Mouse (Mus musculus): ENCODE measurements at regions not wholly inside any gene's neighbourhood (a gene's known extent, or its start where the extent isn't known, plus 50 kb on each side); places are given as distances from the start of the nearest gene placed in this dataset.

- TF ChIP-seq POLR2A (IDR thresholded peaks at IDR 0.05; ENCODE audit: low read depth, low read length) (no peak), CTCF (IDR thresholded peaks at IDR 0.05; ENCODE audit: extremely low read depth, insufficient read length, insufficient replicate concordance, low read depth, low read length) (no peak)
- Histone ChIP-seq H3K4me1 (ENCODE audit: control insufficient read depth, insufficient read depth, insufficient read length, low read length) (no peaks in the 10 kb centered on the region), H3K4me3 (ENCODE audit: low read depth, low read length) (no peak overlapping the region), H3K27ac (ENCODE audit: insufficient read depth, low read depth, low read length) (no peak overlapping the region), H3K36me3 (ENCODE audit: control insufficient read depth, insufficient read depth, low read length) (no peaks in the 10 kb centered on the region), H3K27me3 (ENCODE audit: control insufficient read depth, insufficient read depth, low read length) (no peaks in the 10 kb centered on the region)
- 88% methylated on average over 5 of the region's 5 CpGs for whole genome bisulfite sequencing
These were observed 170.3 kb downstream of the Inhbb start for GRCm38 (mm10) chr1:119251741-119252140.

GRCm38 (mm10) chr1:119248776-119249495, 173.1 kb downstream of the Inhbb start:
- 64% methylated on average over 5 of the region's 5 CpGs for WGBS
- Histone ChIP-seq H3K4me3 (ENCODE audit: low read depth, low read length) (no peak overlapping the region), H3K36me3 (ENCODE audit: control insufficient read depth, insufficient read depth, low read length) (no peaks in the 10 kb centered on the region), H3K27me3 (ENCODE audit: control insufficient read depth, insufficient read depth, low read length) (no peaks in the 10 kb centered on the region), H3K4me1 (ENCODE audit: control insufficient read depth, insufficient read depth, insufficient read length, low read length) (no peaks in the 10 kb centered on the region), H3K27ac (ENCODE audit: insufficient read depth, low read depth, low read length) (no peak overlapping the region)
- TF ChIP-seq POLR2A (IDR thresholded peaks at IDR 0.05; ENCODE audit: low read depth, low read length) (no peak), CTCF (IDR thresholded peaks at IDR 0.05; ENCODE audit: extremely low read depth, insufficient read length, insufficient replicate concordance, low read depth, low read length) (no peak)

DNA sequence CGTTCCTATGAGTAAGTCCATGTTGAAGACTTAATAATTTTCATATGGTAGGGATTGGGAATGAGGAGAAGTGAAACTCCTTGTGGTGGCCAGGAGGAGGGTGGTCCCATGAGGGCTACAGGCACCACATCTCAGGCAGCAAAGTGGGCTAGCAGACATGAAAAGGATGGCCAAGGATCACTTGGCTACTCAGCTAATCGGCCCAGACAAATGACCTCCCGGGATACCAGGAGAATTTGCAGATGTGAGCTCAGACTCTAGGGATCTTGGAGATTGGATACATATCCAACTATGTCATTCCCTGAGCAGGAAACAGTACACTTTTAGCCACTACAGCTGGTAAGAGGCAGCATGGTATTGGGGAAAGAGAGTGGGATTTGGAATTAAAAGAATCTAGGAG, 174.9 kb downstream of the Inhbb start:
- TF ChIP-seq CTCF (IDR thresholded peaks at IDR 0.05; ENCODE audit: extremely low read depth, insufficient read length, insufficient replicate concordance, low read depth, low read length) (no peak), POLR2A (IDR thresholded peaks at IDR 0.05; ENCODE audit: low read depth, low read length) (no peak)
- WGBS = 82% methylated on average over 3 of the region's 3 CpGs
- H3K4me1 ChIP-seq (ENCODE audit: control insufficient read depth, insufficient read depth, insufficient read length, low read length) = no peaks in the 10 kb centered on the region
- no peak overlapping the region for H3K4me3 ChIP-seq (ENCODE audit: low read depth, low read length)
- no peaks in the 10 kb centered on the region for H3K36me3 ChIP-seq (ENCODE audit: control insufficient read depth, insufficient read depth, low read length)
- no peaks in the 10 kb centered on the region for H3K27me3 ChIP-seq (ENCODE audit: control insufficient read depth, insufficient read depth, low read length)
- no peak overlapping the region for H3K27ac ChIP-seq (ENCODE audit: insufficient read depth, low read depth, low read length)

- Histone ChIP-seq H3K4me3 (ENCODE audit: low read depth, low read length) (no peak overlapping the region), H3K27me3 (ENCODE audit: control insufficient read depth, insufficient read depth, low read length) (no peaks in the 10 kb centered on the region), H3K4me1 (ENCODE audit: control insufficient read depth, insufficient read depth, insufficient read length, low read length) (no peaks in the 10 kb centered on the region), H3K36me3 (ENCODE audit: control insufficient read depth, insufficient read depth, low read length) (no peaks in the 10 kb centered on the region), H3K27ac (ENCODE audit: insufficient read depth, low read depth, low read length) (no peak overlapping the region)
- TF ChIP-seq POLR2A (IDR thresholded peaks at IDR 0.05; ENCODE audit: low read depth, low read length) = no peak
- TF ChIP-seq CTCF (IDR thresholded peaks at IDR 0.05; ENCODE audit: extremely low read depth, insufficient read length, insufficient replicate concordance, low read depth, low read length) = no peak
- 38% methylated on average over 10 of the region's 10 CpGs for WGBS
These were observed 183.6 kb downstream of the Inhbb start for GRCm38 (mm10) chr1:119238463-119238862.

DNA sequence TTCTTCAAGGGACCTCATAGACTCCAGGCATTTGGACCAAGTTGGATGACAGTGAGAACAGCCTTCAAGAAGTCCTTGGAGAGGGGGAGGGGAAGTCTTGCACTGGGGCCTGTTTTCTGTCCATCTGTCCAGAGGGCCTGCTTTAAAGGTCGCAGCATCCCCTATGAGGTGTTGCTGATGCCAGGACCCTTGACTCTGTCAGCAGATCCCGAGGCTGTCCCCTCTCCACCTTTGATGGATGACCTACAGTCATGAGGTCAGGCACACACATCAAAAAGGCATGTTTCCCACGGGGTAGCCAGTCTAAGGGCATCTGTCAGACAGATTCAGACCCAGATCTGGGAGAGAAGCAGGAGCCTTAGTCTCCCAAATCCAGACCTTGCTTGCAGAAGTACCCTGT, 183.4 kb upstream of the Gli2 start:
- 40% methylated on average over 3 of the region's 3 CpGs for WGBS
- H3K27ac ChIP-seq (ENCODE audit: insufficient read depth, low read depth, low read length) = no peak overlapping the region
- H3K4me1 ChIP-seq (ENCODE audit: control insufficient read depth, insufficient read depth, insufficient read length, low read length) = no peaks in the 10 kb centered on the region
- no peaks in the 10 kb centered on the region for H3K36me3 ChIP-seq (ENCODE audit: control insufficient read depth, insufficient read depth, low read length)
- H3K4me3 ChIP-seq (ENCODE audit: low read depth, low read length) = no peak overlapping the region
- TF ChIP-seq POLR2A (IDR thresholded peaks at IDR 0.05; ENCODE audit: low read depth, low read length) (no peak), CTCF (IDR thresholded peaks at IDR 0.05; ENCODE audit: extremely low read depth, insufficient read length, insufficient replicate concordance, low read depth, low read length) (no peak)
- no peaks in the 10 kb centered on the region for H3K27me3 ChIP-seq (ENCODE audit: control insufficient read depth, insufficient read depth, low read length)

- Histone ChIP-seq H3K4me3 (ENCODE audit: low read depth, low read length) (no peak overlapping the region), H3K27me3 (ENCODE audit: control insufficient read depth, insufficient read depth, low read length) (no peaks in the 10 kb centered on the region), H3K4me1 (ENCODE audit: control insufficient read depth, insufficient read depth, insufficient read length, low read length) (no peaks in the 10 kb centered on the region), H3K36me3 (ENCODE audit: control insufficient read depth, insufficient read depth, low read length) (no peaks in the 10 kb centered on the region), H3K27ac (ENCODE audit: insufficient read depth, low read depth, low read length) (no peak overlapping the region)
- WGBS = 63% methylated on average over 9 of the region's 9 CpGs
- no peak for TF ChIP-seq POLR2A (IDR thresholded peaks at IDR 0.05; ENCODE audit: low read depth, low read length)
- TF ChIP-seq CTCF (IDR thresholded peaks at IDR 0.05; ENCODE audit: extremely low read depth, insufficient read length, insufficient replicate concordance, low read depth, low read length) = no peak
These were observed 181.0 kb upstream of the Gli2 start for GRCm38 (mm10) chr1:119234449-119234848.

GRCm38 (mm10) chr1:119226996-119227395, 173.6 kb upstream of the Gli2 start:
- 79% methylated on average over 2 of the region's 2 CpGs for WGBS
- no peak for TF ChIP-seq CTCF (IDR thresholded peaks at IDR 0.05; ENCODE audit: extremely low read depth, insufficient read length, insufficient replicate concordance, low read depth, low read length)
- TF ChIP-seq POLR2A (IDR thresholded peaks at IDR 0.05; ENCODE audit: low read depth, low read length) = no peak
- no peaks in the 10 kb centered on the region for H3K27me3 ChIP-seq (ENCODE audit: control insufficient read depth, insufficient read depth, low read length)
- H3K4me1 ChIP-seq (ENCODE audit: control insufficient read depth, insufficient read depth, insufficient read length, low read length) = no peaks in the 10 kb centered on the region
- H3K36me3 ChIP-seq (ENCODE audit: control insufficient read depth, insufficient read depth, low read length) = no peaks in the 10 kb centered on the region
- no peak overlapping the region for H3K4me3 ChIP-seq (ENCODE audit: low read depth, low read length)
- no peak overlapping the region for H3K27ac ChIP-seq (ENCODE audit: insufficient read depth, low read depth, low read length)
